Mouse (Mus musculus): Measurements from ENCODE around the gene Atp2b2.

The Atp2b2 gene

DNA sequence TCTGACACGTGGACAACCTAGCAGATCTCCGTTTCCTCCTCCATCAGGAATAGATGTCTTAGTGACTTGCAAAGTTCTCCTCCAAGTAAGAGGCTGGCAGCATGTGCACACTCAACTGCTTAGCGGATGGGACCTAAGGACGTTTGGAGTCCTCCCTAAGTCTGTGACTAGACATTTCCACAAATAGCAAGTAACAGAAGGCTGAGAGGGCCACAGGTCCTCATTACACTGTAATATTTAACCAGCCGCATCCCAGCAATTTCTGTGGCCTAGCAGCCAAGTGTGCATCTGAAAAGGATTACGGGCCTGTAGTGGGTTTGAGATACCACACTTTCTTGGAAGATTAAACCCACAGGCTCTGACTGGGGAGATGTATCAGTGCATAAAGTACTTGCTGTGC, 30.4 kb downstream of the Atp2b2 start:
- DNase-seq, result no peak

DNA sequence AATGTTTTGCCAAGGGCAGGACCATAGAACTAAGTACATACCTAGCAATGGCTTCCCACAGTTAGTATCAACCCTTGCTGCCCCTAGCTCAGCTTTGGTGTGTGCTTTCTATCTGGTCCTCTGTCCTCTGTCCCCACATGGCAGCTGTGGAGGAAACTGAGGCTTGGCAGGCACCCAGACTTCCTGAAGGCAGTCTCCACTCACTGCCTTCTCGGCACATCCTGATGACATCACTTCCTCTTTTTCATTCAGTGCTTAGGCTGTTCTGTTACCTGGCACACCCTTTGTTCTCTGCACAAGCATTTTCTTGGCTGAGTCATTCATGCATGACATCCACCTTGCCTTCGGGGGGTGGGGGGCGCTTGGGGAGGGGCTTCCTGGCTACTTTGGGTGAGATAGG, 38.6 kb downstream of the Atp2b2 start:
- DNase-seq, result no peak

DNA sequence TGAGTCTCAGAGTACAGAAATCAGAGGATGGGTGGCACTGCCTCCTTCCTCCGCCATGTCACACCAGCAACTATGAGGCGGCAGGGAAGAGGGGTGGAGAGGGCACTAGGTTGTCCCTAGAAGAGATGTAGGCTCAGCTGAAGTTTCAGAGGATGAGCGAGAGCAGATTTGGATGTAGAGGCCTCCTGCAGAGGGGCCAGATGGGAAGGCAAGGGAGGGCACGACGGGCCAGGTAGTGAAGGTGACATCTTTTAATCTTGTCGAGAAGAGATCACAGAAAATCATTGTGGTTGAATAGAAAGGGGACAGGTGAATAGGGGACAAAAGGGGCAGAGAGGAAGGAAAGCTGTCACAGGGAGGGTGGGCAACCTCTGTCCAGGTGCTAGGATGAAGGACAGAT, 41.5 kb downstream of the Atp2b2 start:
- no peak for DNase-seq

DNA sequence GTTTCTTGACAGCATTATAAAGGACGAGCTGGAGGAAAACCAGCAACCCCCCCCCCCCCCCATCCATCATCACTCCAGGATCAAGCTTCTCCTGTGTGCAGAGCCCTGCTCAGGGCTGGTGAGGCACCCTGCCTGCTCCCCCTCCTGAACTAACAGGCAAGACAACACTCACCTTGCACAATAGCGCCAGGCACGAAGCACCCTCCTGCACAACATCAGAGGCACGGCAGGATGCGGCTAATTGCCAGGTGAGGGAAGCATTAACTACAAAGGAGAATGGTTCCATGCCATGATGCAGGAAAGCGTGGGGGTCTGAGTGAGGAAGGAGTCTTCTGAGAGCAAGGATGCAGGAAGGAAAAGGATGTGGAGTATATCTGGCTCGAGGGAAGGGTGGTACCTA, 42.1 kb downstream of the Atp2b2 start:
- no peak for DNase-seq

DNA sequence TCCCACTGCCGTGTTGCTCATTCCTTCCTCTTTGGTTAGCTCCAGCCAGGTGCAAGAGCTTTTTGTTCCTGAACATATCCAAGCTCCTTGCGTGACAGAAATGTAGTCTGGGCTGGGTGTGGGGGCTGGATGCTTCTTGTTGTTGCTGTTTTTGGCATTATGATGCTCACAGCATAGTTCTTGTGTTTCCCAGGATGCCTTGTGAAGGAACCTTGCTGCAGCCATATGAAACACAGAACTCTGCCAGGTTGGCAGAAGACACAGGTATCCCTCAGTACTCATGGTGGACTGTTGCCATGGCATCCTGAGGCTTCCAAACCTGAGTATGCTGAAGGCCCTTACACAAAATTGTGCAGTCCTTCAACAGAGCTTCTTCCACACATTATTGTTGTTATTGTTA, 44.0 kb downstream of the Atp2b2 start:
- DNase-seq, result no peak

DNA sequence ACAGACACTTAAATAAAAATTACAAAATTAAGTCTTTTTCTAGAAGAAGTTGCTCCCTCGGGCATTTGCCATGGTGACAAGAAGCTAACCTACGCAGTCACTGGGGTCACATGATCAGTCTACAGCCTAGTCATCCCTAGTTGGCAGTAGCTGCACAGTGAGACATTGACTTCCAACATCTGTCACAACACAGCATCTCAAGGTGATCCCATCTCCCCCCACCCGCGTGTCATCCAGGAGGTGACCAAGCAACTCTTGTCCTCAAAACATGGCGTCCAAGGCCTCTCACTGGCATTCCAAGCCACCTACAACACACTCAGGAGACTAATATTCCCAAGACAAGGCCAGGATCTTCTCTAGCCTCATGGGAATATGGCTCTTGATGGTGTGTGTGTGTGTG, 48.2 kb downstream of the Atp2b2 start:
- no peak for DNase-seq

DNA sequence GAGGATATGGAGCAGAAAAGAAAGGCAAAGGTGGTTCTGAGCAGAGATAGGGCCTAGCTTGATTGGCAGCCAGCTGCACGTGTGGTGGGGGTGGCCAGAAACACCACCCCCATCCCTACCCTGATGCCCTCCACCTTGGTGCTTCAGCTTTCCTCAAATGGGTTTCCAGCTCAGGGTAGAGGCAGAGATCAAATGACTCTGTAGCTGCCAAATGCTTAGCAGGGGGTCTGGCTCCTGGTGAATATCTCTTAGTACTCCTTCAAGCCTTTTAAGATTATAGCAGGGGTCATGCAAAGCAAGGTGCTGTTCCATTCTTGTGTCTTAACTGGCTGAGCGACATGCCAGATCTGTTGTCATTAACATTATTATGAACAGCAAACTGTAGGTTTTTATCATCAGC, 50.3 kb downstream of the Atp2b2 start:
- DNase-seq, result no peak

DNA sequence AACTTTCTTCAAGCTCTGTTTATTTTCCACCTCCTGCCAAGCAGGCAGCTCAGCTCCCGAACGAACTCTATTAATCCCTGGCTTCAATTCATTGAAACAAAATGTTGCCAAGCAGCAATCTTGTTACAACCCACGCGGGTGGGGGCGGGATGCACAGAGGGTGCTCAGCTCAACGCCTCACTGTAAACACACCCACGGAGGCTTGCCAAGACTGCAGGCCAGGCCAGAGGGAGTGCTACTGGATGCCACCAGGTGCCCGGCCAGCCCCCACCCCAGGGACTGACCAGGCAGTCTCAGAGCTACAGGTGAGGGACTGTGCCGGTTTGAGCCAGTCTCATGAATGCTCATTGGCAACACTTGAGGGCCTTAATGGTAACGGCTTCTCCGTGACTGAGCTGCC, 50.9 kb downstream of the Atp2b2 start:
- no peak for DNase-seq

DNA sequence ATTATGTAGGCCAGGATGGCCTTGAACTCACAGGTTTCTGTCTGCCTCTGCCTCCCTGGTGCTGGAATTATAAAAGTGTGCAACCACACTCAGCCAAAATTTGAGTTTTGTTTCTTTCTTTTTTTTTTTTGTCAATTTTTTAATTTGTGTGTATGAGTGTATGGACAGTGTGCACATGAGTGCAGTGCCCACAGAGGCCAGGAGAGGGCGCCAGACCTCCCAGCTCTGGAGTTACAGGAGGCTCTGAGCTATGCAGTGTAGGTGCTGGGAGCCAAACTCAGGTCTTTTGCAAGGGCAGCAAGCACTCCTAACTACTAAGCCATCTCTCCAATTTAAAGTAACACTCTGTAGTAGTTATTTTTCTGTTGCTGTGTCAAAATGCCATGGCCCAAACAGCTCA, 52.4 kb downstream of the Atp2b2 start:
- no peak for DNase-seq

DNA sequence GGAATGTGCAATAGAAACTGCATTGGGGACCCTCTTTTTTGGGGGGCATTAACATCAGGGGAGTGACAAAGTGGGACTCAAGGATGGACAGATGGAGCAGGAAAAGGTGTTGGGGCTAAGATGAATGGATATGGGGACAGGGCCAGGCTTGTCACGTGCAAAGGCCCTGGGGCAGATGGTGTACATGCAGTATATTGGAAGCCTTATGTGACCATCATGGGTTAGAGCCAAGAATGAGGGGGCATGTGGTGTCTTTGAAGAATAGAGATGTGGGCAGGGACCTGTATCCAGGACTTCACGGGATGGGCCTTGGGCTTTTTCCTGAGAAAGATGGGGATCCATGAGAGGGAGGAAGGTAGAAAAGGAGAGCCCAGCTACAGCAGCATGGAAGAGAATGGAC, 53.9 kb downstream of the Atp2b2 start:
- no peak for DNase-seq

DNA sequence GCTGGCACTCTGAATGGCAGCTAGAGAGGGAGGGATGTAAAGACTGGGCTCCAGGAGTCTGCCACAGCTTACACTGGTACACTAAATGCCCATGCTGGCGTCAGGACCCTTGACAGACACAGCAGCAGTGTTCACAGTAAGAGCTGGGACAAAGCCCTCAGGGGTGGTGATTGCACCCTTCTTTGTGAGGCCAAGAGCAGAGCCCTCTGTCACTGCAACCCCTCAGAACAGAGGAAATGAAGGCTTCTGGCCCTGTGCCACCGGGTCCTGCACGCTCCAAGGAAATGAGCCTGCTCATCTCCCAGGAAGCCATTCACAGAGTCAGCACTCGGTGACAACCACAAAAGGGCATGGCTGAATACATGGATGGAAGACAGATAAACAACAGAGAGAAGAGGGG, 55.7 kb downstream of the Atp2b2 start:
- DNase-seq, result no peak

DNA sequence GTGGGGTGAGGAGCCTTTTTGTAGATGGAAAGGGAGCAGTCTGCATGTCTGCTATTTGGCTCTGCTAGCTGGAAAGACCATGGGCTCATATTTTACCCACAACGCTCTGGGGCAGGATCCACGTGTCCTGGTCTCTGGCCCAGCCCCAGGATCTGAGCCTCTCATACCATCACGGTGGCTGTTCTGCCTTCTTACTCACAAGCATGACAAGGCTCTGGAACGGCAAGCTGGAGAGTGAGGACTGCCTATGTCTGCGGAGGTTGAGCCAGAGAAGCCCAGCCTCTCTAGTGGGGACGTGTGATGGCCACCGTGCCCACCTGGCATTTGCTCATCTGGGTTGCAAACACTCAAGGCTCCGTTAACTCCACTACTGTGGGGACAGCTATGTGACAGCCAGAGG, 63.7 kb downstream of the Atp2b2 start:
- no peak for DNase-seq

DNA sequence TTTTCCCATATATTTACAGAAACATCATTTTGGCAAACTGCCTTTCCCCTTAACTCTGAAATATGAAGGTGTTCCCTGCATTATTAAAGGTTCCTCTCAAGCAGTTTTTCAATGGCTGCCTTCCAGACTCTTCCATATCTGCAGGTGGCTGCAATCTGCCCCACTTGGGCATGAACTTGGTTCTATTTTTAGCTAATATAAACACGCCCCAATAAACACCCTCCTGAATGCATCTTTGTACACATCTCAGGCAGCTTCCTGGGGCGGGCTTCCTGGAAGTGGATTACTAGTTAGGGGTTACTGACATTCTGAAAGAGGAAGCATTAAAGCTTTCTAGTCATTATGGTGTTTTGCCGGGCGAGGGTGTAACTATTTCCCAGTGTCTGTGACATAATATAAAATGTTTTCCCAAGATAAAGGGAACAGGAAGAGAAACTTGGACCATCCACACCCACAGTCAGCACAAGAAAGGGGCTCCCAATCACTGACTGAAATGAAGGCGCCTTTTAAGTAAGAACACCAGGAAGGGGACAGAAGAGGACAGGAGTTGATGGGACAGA, 64.2 kb downstream of the Atp2b2 start:
- DNase-seq, result no peak

DNA sequence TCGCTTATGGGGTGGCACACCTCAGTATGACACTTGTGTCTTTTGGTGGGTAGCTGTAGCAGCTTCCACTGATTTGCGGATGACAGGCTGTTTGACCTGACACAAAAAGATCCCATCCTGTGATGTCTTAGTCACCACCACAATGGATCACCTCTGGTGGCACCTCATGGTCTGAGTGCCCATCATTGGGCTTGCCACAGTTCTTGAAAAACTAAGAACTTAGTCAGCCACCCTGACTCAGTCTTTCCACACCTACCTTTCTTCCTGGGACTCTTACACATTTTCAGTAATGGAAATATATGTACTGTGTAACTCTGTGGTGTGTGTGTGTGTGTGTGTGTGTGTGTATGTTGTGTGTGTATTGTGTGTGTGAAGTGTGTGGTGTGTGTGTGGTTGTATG, 71.5 kb downstream of the Atp2b2 start:
- no peak for DNase-seq

DNA sequence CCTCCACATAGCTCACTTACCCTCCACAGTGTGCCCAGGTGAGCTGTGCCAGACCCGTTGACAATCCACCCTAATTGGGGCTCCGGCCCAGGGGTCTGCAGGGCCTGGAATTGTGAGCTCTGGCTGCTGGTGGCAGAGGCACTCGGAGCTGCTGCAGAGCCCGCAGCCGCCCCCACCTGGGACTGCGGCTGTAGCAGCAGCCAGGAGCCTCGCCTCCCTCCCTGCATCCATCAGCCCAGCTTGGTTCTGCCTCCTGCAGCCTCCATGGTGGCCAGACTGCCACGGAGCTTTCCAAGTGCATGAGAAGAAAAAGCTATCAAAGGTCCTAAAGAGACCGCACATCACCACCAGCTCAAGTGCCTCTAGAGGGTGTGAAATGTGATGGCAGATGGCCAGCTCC, 71.9 kb downstream of the Atp2b2 start:
- DNase-seq, result no peak

DNA sequence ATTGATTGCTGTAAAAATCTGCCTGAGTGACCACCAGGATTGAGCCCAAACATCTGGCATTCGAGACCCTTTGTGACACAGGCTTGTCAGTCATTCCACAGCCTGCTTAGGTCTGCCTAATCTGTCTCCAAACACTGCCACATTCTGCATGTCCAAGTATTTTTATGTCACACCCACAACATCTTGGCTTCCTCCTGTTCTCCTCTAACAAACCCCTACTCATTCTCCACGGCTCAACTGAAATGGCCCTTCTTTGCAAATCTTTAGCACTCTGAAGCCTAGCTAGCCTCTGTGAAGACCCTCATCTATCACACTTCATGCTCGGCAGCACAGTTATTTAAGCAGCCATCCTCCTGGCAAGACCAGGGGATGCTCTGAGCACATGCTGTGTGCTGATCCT, 72.7 kb downstream of the Atp2b2 start:
- DNase-seq, result no peak

DNA sequence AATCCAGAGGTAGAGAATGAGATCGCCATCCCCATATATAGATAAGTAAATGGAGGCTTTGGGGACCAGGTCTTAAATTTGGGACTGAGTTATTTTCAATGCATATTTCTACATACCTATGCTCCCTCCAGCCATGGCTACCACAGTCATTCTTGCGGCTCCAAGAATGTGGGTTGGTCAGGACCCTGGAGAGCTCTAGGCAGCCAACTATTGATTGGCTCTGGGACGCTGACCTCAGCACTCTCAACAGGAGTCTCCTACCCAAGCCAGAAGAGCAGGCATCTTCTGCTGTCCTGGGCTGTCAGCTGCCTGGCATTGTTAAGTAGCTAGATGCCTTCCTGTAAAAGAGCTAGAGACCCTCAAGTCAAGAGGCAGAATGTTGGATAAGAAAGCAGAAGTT, 79.6 kb downstream of the Atp2b2 start:
- DNase-seq, result no peak

DNA sequence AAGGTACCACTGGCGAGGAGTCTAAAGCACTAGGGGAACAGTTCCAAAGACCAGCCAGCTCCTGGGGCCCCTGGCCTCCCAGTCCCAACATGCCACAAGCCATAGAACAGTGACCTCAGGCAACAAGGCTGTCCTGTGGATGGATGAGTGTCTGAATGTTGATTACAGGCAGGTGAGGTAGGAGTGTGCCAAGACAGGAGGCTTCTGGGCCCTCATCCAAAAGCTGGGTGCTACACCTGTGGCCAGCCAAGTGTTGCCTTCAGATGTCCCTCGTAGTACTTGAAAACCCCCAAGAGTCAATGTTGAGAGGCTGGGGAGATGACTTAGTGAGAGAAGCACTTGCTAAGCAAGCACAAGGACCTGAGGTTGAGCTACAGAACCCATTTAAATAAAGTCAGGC, 80.8 kb downstream of the Atp2b2 start:
- DNase-seq, result no peak

DNA sequence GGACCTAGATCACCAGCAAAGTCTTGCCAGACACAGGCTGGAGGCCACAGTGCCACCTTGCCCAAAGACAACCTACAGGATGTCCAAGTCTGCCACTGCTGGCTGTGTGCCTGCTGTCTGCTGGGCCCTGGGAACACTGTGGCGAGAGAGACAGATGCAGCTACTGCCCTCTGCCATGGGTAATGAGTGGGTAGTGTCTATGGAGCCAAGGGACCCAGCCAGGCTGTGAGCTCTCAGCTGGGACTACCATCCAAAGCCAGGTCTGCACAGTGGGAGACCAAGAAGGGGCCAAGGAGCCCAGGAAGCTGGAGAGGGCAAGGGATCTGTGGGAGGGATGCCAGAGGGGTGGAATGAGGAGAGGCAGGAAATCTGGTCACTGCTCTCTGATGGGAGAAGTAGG, 83.1 kb downstream of the Atp2b2 start:
- DNase-seq, result no peak

DNA sequence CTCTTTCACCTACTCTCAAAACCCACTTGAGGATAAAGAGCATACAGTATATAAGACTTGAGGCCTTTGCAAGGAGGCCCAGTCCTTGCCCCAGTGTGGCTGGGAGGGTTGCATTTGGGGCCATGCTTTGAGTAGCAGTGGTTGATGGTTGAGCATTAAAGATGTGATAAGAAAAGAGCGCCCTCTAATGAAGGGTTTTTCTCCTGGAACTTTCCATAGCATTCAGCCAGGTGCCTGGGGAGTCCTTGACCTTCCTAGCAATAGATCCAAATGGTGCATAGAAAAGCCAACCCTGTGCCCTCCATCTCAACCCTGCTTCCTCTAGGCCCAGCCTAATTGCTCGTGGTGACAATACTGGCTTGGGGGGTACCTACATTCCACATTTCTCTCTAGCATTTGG, 83.7 kb downstream of the Atp2b2 start:
- no peak for DNase-seq

DNA sequence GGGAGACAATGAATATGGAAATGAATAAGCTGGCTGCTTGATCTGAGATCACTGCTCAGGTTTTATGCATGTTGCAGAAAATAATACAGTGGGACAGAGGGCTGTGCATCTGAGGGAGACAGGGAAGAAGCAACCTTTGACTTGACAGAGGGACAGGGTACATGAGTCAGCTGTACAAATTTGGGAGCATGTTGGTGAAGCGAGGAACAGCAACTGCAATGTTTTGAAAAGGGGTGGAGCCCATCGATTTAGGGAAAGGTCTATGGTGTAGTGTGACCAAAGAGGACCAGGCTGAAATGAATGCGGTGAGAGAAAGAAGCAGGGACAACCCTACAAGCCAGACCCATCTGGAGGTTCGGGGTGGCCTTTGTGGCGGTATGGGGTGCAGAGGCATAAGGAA, 84.4 kb downstream of the Atp2b2 start:
- no peak for DNase-seq

DNA sequence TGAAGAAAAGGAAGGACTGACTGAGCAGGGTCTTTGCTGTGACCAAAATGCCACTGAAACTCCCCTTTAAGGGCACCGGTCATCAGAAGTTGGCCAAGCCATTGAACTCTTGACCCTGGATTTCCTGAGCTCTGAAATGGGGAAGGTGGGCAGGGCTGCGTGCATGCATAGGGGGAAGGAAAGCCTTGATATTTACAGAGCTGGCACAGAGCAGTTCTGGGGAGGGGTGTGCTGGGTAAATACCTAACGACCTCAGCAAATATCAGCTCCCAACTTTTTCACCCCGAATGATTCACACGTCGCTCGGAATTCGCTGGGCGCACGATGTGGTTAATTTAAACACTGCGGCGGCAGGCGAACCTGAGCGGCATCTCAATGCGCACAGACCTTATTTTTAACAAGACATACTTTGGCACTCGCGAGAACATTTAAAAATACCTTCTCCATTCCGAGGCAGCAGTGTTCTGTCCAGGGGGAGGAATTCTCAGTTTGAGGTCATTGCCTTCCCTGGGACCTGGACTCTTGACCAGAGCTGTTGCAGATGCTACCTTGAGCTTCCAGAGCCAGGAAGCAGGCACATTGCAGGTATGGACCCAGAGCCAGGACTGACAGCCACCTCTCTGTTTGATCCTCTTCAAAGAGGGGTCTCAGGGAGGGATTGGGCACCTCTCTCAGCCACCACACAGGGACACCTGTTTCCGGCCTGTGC, 85.0 kb downstream of the Atp2b2 start:
- DNase-seq, result no peak

DNA sequence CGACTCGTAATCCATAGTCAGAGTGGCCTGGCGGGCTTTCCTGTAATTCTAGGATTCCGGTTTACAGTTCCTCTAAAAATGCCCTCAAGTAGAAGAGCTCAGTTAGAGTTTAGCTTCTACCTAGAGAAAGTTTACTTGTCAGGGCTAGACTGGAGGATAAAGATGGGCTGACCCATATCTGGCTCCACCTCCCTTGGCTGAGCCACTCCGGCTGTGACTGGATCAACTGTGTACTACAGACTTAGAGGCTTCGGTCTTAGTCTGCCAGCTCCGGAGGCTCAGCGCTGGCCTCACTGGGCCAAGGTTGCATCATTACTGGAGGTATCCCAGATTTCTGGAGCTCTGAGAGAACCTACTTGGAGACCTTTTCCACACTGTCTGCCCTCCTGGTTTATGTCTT, 94.9 kb downstream of the Atp2b2 start:
- DNase-seq, result no peak

DNA sequence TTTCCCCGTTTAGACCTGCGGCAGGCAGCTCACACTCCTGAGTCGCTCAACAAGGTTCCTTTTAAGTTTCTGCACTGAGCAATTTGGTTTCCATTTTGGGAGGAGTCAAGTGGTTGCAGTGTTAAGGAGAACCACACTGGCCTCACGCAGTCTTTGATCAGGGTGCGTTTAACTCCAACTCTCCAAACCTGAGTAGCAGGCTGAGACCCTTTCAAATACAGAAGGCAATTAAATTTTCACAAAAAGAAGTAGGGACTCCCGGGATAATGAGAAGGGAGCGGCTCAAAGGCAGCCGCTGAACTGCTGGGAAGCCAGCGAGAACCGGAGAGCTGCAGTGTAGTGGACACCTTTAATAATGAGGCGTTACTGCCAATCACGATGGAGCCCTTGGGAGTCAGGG, 100.1 kb downstream of the Atp2b2 start:
- DNase-seq, result no peak

DNA sequence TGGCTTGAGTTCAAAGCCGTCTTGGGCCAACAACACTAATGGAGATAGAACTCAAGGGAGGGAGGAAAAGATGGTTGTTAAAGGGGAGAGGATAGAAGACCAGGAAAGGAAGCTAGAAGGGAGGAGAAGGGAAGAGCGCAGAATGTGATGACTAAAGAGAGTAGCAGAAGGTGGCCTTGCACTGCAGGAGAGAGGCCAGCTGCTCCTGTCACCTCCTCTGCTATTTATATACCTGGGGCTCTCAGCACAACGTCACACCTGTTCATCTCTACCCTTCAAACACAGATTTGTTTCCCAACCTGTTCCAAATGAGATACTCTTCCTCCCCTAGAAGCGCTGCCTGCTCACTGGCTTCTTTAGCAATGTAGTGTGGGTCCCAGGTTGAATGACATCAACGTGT, 101.1 kb downstream of the Atp2b2 start:
- no peak for DNase-seq

DNA sequence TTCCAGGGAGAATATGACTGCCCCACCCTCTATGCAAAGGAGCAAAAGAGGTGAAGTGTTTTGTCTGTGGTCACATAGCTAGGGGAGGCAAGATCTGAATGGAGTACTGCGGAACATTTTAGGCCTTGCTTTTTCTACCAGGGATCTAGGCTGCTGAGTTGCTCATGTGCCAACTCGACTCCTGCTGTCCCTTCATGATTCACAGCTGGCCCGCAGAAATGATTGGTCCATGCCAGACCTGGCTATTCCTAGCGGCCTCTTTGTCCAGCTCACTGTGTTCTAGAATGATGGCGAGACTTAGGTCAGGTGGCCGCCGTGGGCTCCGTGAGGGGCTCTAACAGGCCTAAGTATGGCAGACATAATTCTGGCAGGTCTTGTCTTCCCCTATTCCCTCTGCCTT, 103.0 kb downstream of the Atp2b2 start:
- DNase-seq, result no peak
